Mouse (Mus musculus) erythroblast, embryonic 14.5 days (primary cell): ENCODE data around the gene Ptpre.

Experiments used
- GATA1 ChIP-seq: IDR thresholded peaks from 2 replicates; pipeline ENCODE4 v1.6.1; 2012; ENCODE audit warnings: low read length, inconsistent platforms, mixed read lengths
- TAL1 ChIP-seq: IDR thresholded peaks from 3 replicates; pipeline ENCODE4 v1.6.1; 2012; ENCODE audit warnings: low read length, inconsistent platforms, mixed read lengths

DNA sequence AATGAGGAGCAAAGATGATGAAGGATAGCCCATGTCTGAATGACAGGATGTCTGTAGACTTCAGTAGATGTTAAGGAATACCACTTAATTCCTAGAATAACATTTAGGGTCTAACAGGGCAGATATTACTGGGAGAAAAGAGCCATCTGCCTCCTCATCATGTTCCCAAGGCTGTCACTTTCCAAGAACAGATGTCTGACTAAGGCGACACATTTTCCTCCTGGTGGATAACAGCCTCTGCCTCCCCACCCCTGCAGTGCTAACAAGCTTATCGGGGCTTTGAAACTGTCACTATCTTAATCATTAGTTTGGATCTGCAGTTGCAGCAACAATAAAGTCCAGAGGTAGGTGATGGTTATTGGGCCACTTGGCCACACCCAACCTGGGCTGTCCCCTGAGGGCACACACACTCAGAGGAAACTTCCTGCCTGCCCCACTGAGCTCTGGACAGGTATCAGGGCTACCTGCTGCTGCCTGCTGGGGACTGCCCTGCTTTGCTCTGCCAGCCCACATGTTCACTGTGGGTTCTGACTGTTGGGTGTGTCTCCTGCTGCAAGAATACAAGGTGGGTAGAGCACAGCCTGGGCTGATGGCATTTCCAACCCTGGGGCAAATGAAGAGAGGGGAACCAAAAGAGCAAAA lies 2.6 kb upstream of the Ptpre start:
- TF ChIP-seq GATA1 (no peak), TAL1 (no peak)
